Mouse (Mus musculus): ENCODE results near the gene Hnrnpf. TPM values are rescaled to one million over a fixed set of nuclear protein-coding genes. Genes with fewer than 3 reads are reported as not detected.
A peak's percentile ranks its signal among the peaks of the same experiment; 100 is the strongest.
"Not testable (repeated sequence)": the region's sequence is repeated elsewhere in the genome, so short reads cannot be mapped to it uniquely, and the experiment has no call there.

The Hnrnpf gene
- total and polyA plus RNA-seq, 2 experiments from 2014 or later: 154 to 183 TPM

- Histone ChIP-seq H3K27me3 (ENCODE audit: insufficient read depth, low read length) (no peaks in the 10 kb centered on the region), H3K9ac (replicated peaks; ENCODE audit: low read length, poor library complexity, severe bottlenecking) (peak overlapping the region; percentile 64), H3K27ac (ENCODE audit: low read depth, low read length) (peak overlapping the region; percentile 7; the same call in 1 of the 2 replicates), H3K9me3 (ENCODE audit: low read length) (no peaks in the 10 kb centered on the region), H3K4me3 (ENCODE audit: low read depth, low read length) (peak overlapping the region; percentile 57), H3K4me2 (ENCODE audit: low read depth, low read length, poor library complexity, severe bottlenecking) (peak overlapping the region; percentile 76), H3K36me3 (ENCODE audit: insufficient read depth, low read length) (no peaks in the 10 kb centered on the region), H3K4me1 (ENCODE audit: insufficient read depth, low read length) (no peaks in the 10 kb centered on the region)
- ATAC-seq (ENCODE audit: low FRiP score) (peak; percentile 89), DNase-seq (ENCODE audit: low spot score) (peak; percentile 80)
- WGBS: 2% methylated on average over 26 of the region's 26 CpGs
- TF ChIP-seq CTCF (IDR thresholded peaks at IDR 0.05): no peak
Measured at GRCm38 (mm10) chr6:117862899-117863620, 37.1 kb upstream of the Hnrnpf start.

- Histone ChIP-seq H3K9ac (replicated peaks; ENCODE audit: low read length, poor library complexity, severe bottlenecking) (no peak overlapping the region), H3K27me3 (ENCODE audit: insufficient read depth, low read length) (no peaks in the 10 kb centered on the region)
Measured at GRCm38 (mm10) chr6:117863751-117864150, 36.4 kb upstream of the Hnrnpf start.

GRCm38 (mm10) chr6:117868187-117868586 is 31.9 kb upstream of the Hnrnpf start:
- no peak for ATAC-seq (ENCODE audit: low FRiP score)
- 94% methylated on average over 8 of the region's 8 CpGs for WGBS
- no peaks in the 10 kb centered on the region for H3K4me1 ChIP-seq (ENCODE audit: insufficient read depth, low read length)

More at GRCm38 (mm10) chr6:117863751-117864150, 36.4 kb upstream of the Hnrnpf start:
- Histone ChIP-seq H3K4me1 (ENCODE audit: insufficient read depth, low read length) (no peaks in the 10 kb centered on the region), H3K9me3 (ENCODE audit: low read length) (no peaks in the 10 kb centered on the region), H3K36me3 (ENCODE audit: insufficient read depth, low read length) (no peaks in the 10 kb centered on the region), H3K4me2 (ENCODE audit: low read depth, low read length, poor library complexity, severe bottlenecking) (peak overlapping the region; percentile 76), H3K4me3 (ENCODE audit: low read depth, low read length) (peak overlapping the region; percentile 57), H3K27ac (ENCODE audit: low read depth, low read length) (no peak overlapping the region)
- no peak for DNase-seq (ENCODE audit: low spot score)
- TF ChIP-seq CTCF (IDR thresholded peaks at IDR 0.05): no peak
- 95% methylated on average over 8 of the region's 8 CpGs for WGBS
- ATAC-seq (ENCODE audit: low FRiP score): no peak

GRCm38 (mm10) chr6:117871034-117871433 is 29.1 kb upstream of the Hnrnpf start:
- H3K36me3 ChIP-seq (ENCODE audit: insufficient read depth, low read length): peaks cover 8% of the 10 kb centered on the region
- H3K27ac ChIP-seq (ENCODE audit: low read depth, low read length): no peak overlapping the region
- no peaks in the 10 kb centered on the region for H3K4me1 ChIP-seq (ENCODE audit: insufficient read depth, low read length)
- no peak overlapping the region for H3K4me3 ChIP-seq (ENCODE audit: low read depth, low read length)
- H3K4me2 ChIP-seq (ENCODE audit: low read depth, low read length, poor library complexity, severe bottlenecking): no peak overlapping the region
- TF ChIP-seq CTCF (IDR thresholded peaks at IDR 0.05): no peak
- WGBS: 85% methylated on average over 14 of the region's 14 CpGs
- no peak for ATAC-seq (ENCODE audit: low FRiP score)
- H3K27me3 ChIP-seq (ENCODE audit: insufficient read depth, low read length): no peaks in the 10 kb centered on the region
- no peak overlapping the region for H3K9ac ChIP-seq (replicated peaks; ENCODE audit: low read length, poor library complexity, severe bottlenecking)
- no peak for DNase-seq (ENCODE audit: low spot score)
- H3K9me3 ChIP-seq (ENCODE audit: low read length): no peaks in the 10 kb centered on the region

More at GRCm38 (mm10) chr6:117868187-117868586, 31.9 kb upstream of the Hnrnpf start:
- no peaks in the 10 kb centered on the region for H3K27me3 ChIP-seq (ENCODE audit: insufficient read depth, low read length)
- no peak for TF ChIP-seq CTCF (IDR thresholded peaks at IDR 0.05)
- peaks cover 8% of the 10 kb centered on the region for H3K36me3 ChIP-seq (ENCODE audit: insufficient read depth, low read length)
- no peaks in the 10 kb centered on the region for H3K9me3 ChIP-seq (ENCODE audit: low read length)
- no peak overlapping the region for H3K4me3 ChIP-seq (ENCODE audit: low read depth, low read length)
- H3K9ac ChIP-seq (replicated peaks; ENCODE audit: low read length, poor library complexity, severe bottlenecking): no peak overlapping the region
- no peak overlapping the region for H3K4me2 ChIP-seq (ENCODE audit: low read depth, low read length, poor library complexity, severe bottlenecking)
- DNase-seq (ENCODE audit: low spot score): no peak
- no peak overlapping the region for H3K27ac ChIP-seq (ENCODE audit: low read depth, low read length)

GRCm38 (mm10) chr6:117873450-117873849 is 26.7 kb upstream of the Hnrnpf start:
- DNase-seq (ENCODE audit: low spot score); H3K9ac ChIP-seq (replicated peaks; ENCODE audit: low read length, poor library complexity, severe bottlenecking); H3K36me3 ChIP-seq (ENCODE audit: insufficient read depth, low read length); H3K27ac ChIP-seq (ENCODE audit: low read depth, low read length); ATAC-seq (ENCODE audit: low FRiP score); H3K4me2 ChIP-seq (ENCODE audit: low read depth, low read length, poor library complexity, severe bottlenecking); H3K4me3 ChIP-seq (ENCODE audit: low read depth, low read length); H3K4me1 ChIP-seq (ENCODE audit: insufficient read depth, low read length); H3K27me3 ChIP-seq (ENCODE audit: insufficient read depth, low read length); H3K9me3 ChIP-seq (ENCODE audit: low read length): not testable (repeated sequence)
- WGBS: 90% methylated on average over 7 of the region's 7 CpGs

- Histone ChIP-seq H3K27ac (ENCODE audit: low read depth, low read length) (no peak overlapping the region), H3K4me2 (ENCODE audit: low read depth, low read length, poor library complexity, severe bottlenecking) (no peak overlapping the region), H3K4me1 (ENCODE audit: insufficient read depth, low read length) (no peaks in the 10 kb centered on the region), H3K36me3 (ENCODE audit: insufficient read depth, low read length) (peaks cover 8% of the 10 kb centered on the region), H3K9me3 (ENCODE audit: low read length) (no peaks in the 10 kb centered on the region), H3K27me3 (ENCODE audit: insufficient read depth, low read length) (no peaks in the 10 kb centered on the region), H3K4me3 (ENCODE audit: low read depth, low read length) (no peak overlapping the region), H3K9ac (replicated peaks; ENCODE audit: low read length, poor library complexity, severe bottlenecking) (no peak overlapping the region)
- TF ChIP-seq CTCF (IDR thresholded peaks at IDR 0.05): no peak
- ATAC-seq (ENCODE audit: low FRiP score) (no peak), DNase-seq (ENCODE audit: low spot score) (no peak)
- 85% methylated on average over 3 of the region's 3 CpGs for WGBS
Measured at GRCm38 (mm10) chr6:117874621-117875281, 25.4 kb upstream of the Hnrnpf start.
